Mouse (Mus musculus): ENCODE measurements around the gene Dusp18. TPM values are rescaled to one million over a fixed set of nuclear protein-coding genes. Genes with fewer than 3 reads are reported as not detected.

Dusp18 gene
- 6.6 TPM for polyA plus RNA-seq (2014; fragmentation: Illumina TruSeq; extraction: RNeasy Lipid Tissue Mini Kit (QIAGEN cat#74804))

DNA sequence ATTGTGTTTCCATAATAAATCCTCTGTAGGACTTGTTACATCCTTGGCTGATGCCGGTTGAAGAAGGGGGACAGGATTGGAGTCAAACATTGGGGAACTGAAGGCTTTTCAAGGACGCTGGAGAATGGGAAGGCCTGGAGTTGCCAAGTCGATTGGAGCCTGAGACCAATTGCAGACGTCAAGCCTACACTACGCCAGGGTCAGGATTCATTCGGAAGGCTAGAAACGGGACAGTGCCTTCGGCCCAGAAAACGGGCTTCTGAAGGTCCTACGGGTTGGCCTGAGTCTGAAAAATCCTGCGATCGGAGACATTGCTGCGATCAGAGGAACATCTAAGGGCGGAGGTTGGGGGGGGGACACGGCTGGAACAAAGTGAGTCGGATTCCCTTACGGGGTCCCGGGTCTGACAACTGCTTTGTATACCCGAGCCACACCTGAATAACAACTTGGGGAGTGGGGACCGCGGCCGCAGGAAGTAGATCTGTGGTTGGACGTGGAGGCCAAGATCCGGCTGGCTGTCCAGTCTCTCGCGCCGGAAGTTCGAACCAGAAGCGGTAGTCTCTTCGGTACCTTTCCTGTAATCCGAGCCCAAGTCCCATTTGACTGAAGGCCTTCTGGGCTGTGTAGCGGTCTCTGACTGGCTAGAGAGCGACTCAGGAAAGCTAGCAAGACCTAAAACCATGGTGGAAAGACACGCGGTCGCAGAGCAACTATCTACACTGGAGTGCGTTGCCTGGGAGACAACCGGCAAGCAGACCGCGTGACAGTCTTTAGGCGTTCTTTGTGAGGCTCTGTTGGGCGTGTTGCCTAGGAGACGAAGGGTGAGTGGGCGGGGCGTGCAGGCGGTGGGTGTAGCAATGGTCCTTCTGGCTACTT is at the start of gene Dusp18, which contains the start of gene 4921536K21Rik:
TSS of gene Dusp18 (plus strand) at position 835 of the 876 bp plus-strand sequence.
TSS of gene 4921536K21Rik (minus strand) at position 693 of the 876 bp plus-strand sequence.

DNA sequence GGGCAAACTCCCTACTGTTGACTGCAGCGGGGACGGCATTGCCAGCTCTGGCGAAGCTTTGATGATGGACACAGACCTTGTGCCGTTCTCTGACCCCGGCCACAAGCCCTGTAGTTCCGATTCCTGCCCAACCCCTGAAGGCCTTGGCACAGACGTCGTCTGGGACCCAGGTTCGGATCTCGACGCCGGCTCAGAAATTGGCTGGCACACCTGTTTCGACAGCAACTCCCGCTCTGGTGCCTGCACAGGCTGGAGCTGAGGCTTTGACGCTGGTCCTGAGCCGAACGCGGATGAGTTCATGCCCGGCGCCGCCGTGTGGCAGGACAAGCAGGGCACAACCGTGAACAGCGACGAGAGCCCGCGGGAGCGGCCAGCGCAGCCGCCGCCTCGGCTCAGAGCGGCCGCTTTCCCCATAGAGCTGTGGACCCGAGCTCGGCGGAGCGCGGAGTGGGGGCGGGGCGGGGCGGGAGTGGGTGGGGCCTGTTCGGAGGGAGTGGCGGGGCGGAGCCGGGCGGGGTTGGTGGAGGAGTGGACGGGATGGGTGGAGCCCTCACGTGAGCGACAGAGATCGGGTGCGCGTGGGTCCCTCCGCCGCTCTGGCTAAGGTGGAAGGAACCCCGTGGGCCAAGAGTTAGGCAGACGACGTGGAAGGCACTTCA is 31.5 kb upstream of the Dusp18 start, which contains the start of gene Osbp2:
TSS of gene Osbp2 (minus strand) at position 450 of the 659 bp plus-strand sequence.

DNA sequence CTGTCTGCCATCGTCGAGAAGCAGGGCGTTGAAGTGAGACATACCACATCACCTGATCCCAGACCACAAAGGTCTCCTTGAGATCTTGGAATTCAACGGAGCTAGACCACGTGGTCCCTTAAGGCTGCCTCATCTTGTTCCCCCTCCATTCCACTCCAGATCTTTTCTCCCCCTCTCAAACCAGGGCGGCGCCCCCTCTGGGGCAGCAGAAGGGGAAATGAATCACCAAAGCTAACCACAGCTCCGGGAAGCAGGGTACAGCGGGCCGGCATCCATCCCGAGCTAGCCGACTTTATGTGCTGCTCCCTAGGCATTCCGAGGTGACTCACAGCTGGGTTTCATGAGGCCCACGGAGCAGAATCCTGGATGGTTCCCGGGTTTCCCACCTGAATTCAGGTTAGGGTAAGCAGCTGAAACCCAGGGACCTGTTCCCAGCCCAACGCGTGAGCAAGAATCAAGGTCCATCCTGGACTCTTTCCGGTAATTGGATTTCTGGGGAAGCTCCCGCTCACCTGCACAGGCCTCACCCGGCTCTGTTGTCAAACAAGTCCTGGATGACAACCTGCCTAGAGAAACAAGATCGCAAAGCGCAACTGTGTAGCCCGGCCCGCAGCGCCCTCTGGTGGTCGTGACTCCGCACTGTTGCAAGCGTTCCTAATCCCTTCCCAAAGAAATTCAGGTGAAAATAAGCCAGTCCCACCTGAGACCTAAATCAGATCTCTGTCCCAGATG is 19.2 kb downstream of the Dusp18 start, which contains the start of gene Slc35e4:
TSS of gene Slc35e4 (minus strand) at position 556 of the 732 bp plus-strand sequence.

DNA sequence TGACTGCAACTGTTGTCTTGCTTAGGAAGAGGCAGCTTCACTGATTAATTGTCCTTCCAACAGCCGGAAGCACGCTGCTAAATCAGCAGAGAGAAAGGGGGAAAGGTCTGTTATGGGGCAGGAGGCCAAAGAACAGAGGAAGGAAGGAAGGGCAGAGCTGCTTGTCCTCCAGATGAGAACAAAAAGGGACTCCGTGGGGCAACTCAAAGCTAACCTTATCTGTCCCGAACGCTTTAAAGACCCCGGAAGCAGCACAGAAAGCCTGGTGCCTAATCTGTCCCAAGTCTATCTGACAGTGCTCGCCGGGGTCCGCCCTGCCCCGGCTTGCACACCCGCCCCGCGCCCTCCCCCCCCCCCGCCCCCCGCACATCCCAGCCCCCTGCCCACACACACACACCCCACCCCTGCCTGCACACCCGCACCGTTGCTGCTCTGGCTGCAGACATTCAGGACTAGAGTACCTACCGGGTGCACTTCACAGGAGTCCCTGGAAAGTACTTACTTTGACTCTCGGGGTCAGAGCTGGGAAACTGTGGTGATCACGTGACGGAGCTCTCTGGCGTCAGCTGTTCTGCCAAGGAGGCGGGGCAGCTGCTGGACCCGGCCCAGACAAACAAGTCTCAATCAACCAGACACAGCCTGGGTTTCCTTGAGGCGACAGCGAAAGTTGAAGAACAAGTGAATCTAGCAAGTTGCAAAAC is 36.6 kb downstream of the Dusp18 start, which contains the start of gene Tcn2:
TSS of gene Tcn2 (minus strand) at position 649 of the 701 bp plus-strand sequence.

Other genes starting within 250 kb of the Dusp18 start
- 44.1 TPM for gene Morc2a, start 246.0 kb upstream of the Dusp18 start, polyA plus RNA-seq (2014; fragmentation: Illumina TruSeq; extraction: RNeasy Lipid Tissue Mini Kit (QIAGEN cat#74804))
- 0.57 TPM for gene Osbp2, start 31.3 kb upstream of the Dusp18 start, polyA plus RNA-seq (2014; fragmentation: Illumina TruSeq; extraction: RNeasy Lipid Tissue Mini Kit (QIAGEN cat#74804))
- gene 4921536K21Rik, start 142 bp upstream of the Dusp18 start, polyA plus RNA-seq (2014; fragmentation: Illumina TruSeq; extraction: RNeasy Lipid Tissue Mini Kit (QIAGEN cat#74804)), result 0.57 TPM
- gene Slc35e4, start 19.4 kb downstream of the Dusp18 start, polyA plus RNA-seq (2014; fragmentation: Illumina TruSeq; extraction: RNeasy Lipid Tissue Mini Kit (QIAGEN cat#74804)), result 0.23 TPM
- gene Tcn2, start 36.9 kb downstream of the Dusp18 start, polyA plus RNA-seq (2014; fragmentation: Illumina TruSeq; extraction: RNeasy Lipid Tissue Mini Kit (QIAGEN cat#74804)), result 1.5 TPM
- gene Pes1, start 68.7 kb downstream of the Dusp18 start, polyA plus RNA-seq (2014; fragmentation: Illumina TruSeq; extraction: RNeasy Lipid Tissue Mini Kit (QIAGEN cat#74804)), result 26.3 TPM
- gene 4930556J24Rik, start 81.5 kb downstream of the Dusp18 start, polyA plus RNA-seq (2014; fragmentation: Illumina TruSeq; extraction: RNeasy Lipid Tissue Mini Kit (QIAGEN cat#74804)), result not detected
- gene Gal3st1, start 88.4 kb downstream of the Dusp18 start, polyA plus RNA-seq (2014; fragmentation: Illumina TruSeq; extraction: RNeasy Lipid Tissue Mini Kit (QIAGEN cat#74804)), result not detected
- gene Sec14l4, start 136.2 kb downstream of the Dusp18 start, polyA plus RNA-seq (2014; fragmentation: Illumina TruSeq; extraction: RNeasy Lipid Tissue Mini Kit (QIAGEN cat#74804)), result 0.51 TPM
- 15.0 TPM for gene Sec14l3, start 169.6 kb downstream of the Dusp18 start, polyA plus RNA-seq (2014; fragmentation: Illumina TruSeq; extraction: RNeasy Lipid Tissue Mini Kit (QIAGEN cat#74804))
- 3.6 TPM for gene Mtfp1, start 200.2 kb downstream of the Dusp18 start, polyA plus RNA-seq (2014; fragmentation: Illumina TruSeq; extraction: RNeasy Lipid Tissue Mini Kit (QIAGEN cat#74804))
- 0.29 TPM for gene Sec14l2, start 228.2 kb downstream of the Dusp18 start, polyA plus RNA-seq (2014; fragmentation: Illumina TruSeq; extraction: RNeasy Lipid Tissue Mini Kit (QIAGEN cat#74804))
- 2.9 TPM for gene Rnf215, start 240.0 kb downstream of the Dusp18 start, polyA plus RNA-seq (2014; fragmentation: Illumina TruSeq; extraction: RNeasy Lipid Tissue Mini Kit (QIAGEN cat#74804))

Data from ovary, adult 10 weeks (tissue).